Mouse (Mus musculus): ENCODE data around the gene Slc29a4. TPM values are rescaled to one million over a fixed set of nuclear protein-coding genes. Genes with fewer than 3 reads are reported as not detected.

Slc29a4 gene
- polyA plus RNA-seq (2012; ENCODE audit: low replicate concordance), result 7.0 and 13.6 TPM in 2 replicates

DNA sequence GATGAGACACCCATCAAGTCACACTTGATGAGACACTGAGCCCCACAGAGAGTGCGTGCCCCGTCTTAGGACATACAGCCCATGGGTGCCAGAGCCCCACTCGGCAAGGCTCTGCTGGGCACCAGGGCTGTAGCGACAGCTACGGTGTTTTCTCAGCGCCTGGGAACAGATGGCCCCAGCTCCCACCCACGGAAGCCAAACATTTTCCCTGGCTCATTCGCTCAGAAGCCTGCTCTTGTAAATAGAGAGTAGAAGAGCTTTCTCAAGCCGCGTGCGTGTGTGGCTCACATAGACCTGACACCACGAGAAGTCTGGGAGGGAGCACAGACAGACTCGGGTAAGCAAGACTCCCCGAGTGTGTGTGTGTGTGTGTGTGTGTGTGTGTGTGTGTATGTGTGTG, at the start of gene Slc29a4:
Gene Slc29a4, plus strand, starts transcription at position 265 of the 400 bp plus-strand sequence.

Other genes with a start within 250 kb of the Slc29a4 start
- 60.3 and 85.7 TPM in 2 replicates for gene Ap5z1, start 228.6 kb upstream of the Slc29a4 start, polyA plus RNA-seq (2012; ENCODE audit: low replicate concordance)
- not detected in 2 replicates for gene Papolb, start 162.4 kb upstream of the Slc29a4 start, polyA plus RNA-seq (2012; ENCODE audit: low replicate concordance)
- gene Radil, start 141.4 kb upstream of the Slc29a4 start, polyA plus RNA-seq (2012; ENCODE audit: low replicate concordance), result 0.42 and 0.48 TPM in 2 replicates
- not detected in 2 replicates for gene Mmd2, start 83.7 kb upstream of the Slc29a4 start, polyA plus RNA-seq (2012; ENCODE audit: low replicate concordance)
- 20.1 and 23.6 TPM in 2 replicates for gene Wipi2, start 64.8 kb upstream of the Slc29a4 start, polyA plus RNA-seq (2012; ENCODE audit: low replicate concordance)
- gene Tnrc18, start 125.2 kb downstream of the Slc29a4 start, polyA plus RNA-seq (2012; ENCODE audit: low replicate concordance), result 187 and 328 TPM in 2 replicates
- gene Fbxl18, start 202.9 kb downstream of the Slc29a4 start, polyA plus RNA-seq (2012; ENCODE audit: low replicate concordance), result 11.9 and 15.4 TPM in 2 replicates
- 2,420 and 12,039 TPM in 2 replicates for gene Actb, start 214.2 kb downstream of the Slc29a4 start, polyA plus RNA-seq (2012; ENCODE audit: low replicate concordance)

Data from hematopoietic multipotent progenitor cell, adult 10-12 weeks (in vitro differentiated cells).